Mouse (Mus musculus) CD4-positive, CD25-positive, alpha-beta regulatory T cell, adult 2 months (primary cell): ENCODE measurements around the gene Sphk1.
A peak's percentile ranks its signal among the peaks of the same experiment; 100 is the strongest.

Source experiments
- DNase-seq: peaks from one replicate; pipeline ENCODE4 v3.0.0-alpha.2; 2012; ENCODE audit warnings: low read depth, low spot score

The Sphk1 gene

DNA sequence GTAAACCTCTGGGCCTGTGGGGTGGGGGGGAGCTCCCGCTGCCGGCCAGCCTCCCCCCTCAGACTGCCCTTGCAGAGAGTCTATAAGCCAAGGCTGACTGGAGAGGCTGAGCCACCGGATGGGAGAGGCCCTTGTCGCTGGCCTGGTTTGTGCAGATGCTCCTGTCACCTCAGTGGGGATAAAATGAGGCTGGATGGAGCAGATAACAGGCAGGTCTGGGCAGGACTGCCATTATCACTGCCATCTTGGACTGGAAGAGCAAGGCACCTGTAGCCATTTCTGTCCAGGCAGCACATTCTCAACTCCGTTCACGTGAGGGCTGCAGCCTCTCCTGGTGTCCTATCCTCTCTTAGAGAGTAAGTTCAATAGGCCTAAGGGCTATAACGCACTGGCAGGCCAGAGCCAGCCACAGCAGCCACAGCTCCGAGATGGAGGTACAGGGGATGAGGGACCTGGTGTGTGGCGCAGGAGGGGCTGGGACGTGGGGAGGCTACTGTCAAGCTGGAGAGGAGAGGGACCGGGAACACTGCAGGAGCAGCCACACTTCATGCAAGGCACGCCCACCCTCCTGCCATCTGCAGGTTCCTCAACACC, 7.5 kb downstream of the Sphk1 start:
- DNase-seq, result no peak

DNA sequence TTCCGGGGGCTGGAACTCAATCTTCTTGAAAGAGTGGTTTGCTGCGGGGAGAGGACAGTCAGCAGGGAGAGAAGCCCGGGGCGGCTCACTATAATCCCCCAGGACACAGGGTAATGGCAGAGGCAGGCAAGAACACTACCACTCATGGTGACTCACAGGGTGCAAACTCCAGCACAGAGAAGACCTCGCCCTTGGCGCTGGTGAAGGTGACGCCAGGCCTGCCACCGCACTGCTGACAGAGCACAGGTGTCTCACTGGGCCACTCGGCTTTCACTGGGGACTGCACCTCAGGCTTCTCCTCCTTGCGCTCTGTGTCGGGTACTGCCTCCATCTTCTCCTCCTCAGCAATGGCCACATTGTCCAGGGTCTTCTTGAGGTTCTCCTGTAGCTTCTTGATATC, 10.5 kb downstream of the Sphk1 start:
- no peak for DNase-seq

DNA sequence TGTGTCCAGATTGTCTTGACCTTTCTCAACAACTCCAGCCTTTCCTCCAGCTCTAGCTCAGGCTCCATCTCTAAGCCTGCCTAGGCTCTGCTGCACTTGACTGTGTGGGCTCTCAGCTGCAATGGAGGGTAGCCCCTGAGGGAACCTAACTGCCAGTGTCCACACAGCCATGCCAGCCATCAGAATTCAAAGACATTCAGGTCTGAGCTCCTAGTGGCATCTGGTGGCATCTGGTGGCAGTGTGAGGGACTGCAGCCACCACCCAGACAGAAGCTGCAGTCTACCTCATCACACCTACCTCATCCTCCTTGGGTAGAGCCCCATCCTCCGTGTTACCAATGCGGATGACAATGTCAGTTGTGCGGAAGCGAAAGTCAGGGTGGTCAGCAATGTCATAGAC, 12.4 kb downstream of the Sphk1 start:
- peak; percentile 53 for DNase-seq

DNA sequence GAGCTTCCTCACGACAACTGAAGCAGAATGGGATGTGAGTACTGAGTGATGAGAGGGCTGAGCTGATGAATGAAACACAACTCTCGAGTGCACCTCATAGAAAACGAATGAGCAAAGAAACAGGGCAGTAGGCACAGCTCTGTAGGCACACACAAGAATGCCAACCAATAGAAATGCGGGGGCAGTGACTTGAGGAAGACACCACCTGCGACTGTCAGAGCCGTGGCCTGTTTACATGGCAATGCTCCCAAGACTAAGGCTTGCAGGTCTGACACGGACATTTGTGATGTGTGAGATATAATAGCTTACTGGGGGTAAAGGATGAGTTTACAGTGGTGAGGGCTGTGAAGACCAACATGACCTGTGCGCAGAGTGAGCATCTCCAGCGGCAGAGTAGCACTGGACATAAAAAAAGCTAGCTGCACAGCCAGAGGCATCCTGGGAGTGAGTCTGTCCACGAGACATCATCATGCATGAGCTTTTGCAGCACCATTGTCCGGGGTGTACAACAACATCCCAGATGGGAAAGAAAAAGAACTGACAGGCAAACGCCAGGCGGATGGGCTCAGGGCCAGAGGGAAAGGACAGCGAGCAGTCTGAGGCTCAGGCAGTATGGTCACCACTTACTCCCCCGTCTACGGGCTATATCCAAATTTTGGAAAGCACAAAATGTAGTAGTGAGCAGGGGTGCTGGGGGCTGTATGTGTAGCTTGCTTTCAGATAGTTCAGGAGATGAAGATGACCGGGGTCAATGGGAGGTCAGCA, 16.8 kb downstream of the Sphk1 start:
- no peak for DNase-seq

DNA sequence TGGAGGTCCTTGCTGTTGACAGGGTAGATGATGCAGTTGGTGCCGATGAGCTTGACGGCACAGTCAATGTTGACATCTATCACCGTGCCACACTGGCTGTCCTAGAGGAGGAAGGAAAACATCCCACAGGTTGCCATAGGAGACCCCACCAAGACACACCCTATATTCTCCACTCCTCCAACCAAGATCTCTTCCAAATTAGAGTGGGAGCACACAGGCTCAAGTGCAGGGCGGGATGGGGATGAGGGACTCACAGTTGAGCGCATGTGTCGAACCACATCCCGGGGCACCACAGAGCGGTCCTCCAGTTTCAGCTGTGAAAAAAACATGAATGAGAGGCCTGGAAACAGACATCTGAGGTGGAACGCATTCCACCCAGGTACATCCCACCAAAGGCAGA, 18.1 kb downstream of the Sphk1 start:
- DNase-seq, result no peak

DNA sequence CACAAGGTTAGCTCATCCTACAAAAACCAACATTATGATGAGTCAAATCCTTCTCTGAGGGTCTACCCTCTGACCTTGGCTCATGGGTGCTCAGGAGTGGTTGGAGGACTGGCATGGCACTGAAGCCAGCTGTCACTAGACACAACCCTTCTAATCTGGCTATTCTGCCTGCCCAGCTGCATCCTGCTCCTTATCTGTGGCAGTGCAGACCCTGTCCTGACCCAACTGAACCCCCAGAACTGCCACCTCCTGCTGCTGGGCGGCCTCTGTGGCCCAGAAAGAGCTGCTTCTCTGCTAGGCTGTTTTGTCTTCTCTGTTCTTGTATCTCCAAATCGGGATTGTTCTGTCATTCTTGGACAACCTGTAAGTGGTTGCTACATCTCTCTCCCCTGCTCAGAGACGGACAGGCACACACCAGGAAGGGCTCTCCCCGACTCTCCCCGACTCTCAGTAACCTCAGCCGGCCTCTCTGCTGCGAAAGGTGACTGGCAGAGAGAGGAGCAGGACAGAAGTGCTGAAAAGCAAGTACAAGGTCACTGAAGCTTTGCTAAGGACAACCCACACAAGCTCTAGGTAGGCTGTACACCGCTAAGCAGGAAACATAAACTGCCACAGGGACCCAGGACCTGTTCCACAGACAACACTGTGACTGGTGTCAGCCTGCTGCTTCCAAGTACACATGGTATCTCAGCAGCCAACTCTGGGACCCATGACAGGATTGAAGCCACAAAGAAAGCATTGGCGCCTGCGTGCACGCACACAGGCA, 18.7 kb downstream of the Sphk1 start:
- DNase-seq, result no peak

DNA sequence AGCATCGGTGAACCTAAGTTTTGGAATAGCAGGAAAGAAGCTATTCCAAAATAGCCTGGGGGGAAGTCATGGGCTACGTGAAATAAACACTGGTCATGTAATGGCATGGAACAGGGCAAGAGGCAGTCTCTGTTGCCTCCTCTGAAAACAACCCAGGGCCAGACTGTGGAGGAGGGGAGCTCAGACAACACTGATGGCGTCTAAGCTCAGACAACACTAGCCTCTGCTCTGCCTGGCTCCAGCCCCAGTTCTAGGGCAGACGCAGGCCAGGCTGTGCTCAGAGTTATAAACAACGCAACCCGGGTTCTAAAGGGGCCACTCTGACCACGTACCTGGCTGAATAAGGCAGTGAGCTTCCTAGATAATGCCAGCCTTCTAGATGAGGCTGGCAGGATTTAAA, 20.0 kb downstream of the Sphk1 start:
- no peak for DNase-seq

DNA sequence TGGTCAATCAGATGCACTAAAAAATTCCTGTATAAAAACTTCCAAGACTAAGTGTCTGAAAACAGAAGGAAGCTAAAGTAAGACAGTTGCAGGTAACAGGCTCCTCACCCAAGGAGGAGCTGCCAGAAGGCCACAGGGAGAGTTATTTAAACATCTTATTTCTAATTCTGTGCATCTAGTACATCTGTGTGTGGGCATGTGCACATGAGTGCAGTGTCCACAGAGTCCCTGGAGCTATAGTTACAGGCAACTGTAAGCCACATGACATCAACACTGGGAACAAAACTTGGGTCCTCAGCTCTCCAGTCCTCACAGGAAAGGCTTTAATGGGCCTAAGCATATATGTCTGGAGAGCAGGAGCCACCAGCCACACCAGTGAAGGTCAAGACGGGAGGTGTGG, 21.5 kb downstream of the Sphk1 start:
- no peak for DNase-seq

DNA sequence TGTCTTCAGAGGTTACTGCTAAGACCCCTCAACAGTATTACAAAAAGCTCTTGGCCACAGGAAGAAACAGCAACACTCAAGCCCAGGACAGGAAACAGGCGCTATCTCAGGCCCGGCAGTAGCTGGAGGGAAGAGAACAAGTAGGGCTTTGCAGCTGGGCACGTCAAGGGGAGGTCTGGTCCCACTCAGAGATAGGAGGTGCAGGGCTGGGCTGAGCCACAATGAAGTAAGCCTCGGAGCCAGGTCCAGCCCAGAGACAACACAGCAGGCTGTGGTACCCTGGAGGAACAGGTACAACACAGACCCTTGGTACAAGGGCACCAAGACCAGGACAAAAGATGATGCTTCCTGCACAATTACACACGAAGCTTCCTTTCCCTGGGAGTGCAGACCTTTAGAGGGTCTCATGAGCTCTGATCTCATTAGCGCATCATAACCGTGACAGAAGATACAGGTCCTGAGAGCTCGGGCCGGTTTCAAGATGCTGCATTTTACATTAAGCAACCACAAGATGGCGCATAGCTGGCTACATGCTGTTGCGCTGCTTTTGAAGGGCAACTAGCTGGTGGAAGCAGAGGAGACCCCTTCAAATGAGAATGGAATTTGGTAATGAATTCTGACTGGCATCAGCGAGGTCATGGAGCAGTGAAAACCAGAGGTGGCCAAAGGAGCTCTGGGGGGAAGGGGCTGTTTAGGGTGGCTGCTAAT, 23.6 kb downstream of the Sphk1 start:
- peak; percentile 77 for DNase-seq

DNA sequence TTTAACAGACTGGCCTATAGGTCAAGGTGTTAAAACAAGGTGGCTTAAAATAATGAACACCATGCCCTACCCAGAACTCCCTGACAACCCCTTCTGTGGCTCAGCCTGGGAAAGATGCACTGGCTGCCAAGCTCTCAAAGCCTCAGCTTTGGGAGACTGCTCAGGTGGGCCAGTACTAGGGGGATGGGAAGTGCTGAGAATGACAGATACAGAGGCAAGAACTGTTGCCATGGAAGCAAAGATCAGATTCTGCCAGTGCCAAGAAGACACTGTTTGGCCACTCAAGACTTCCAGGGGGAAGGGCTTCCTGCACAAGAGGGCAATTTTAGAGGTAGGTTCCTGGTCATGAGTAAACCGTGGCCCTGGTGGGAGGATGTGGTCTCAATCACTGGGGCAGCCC, 24.8 kb downstream of the Sphk1 start:
- DNase-seq, result no peak

DNA sequence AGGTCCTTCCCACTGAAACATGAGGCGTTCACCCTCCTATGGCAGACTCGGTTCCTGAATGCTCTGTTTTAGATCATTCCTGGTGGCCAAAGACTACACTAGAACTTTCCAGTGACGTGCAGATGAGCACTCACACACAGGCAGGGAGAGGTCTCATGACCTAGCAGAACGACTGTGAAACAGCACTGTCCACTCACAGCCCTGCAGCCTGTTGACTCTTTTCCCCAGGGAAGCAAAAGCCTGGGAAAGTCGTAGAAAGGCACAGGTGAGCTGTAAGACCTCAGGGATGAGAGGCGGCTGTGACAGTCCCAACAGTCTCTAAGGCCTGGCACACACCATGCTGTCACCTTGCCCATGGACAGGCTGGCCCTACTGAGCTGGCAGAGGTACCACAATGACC, 25.6 kb downstream of the Sphk1 start:
- DNase-seq, result no peak

DNA sequence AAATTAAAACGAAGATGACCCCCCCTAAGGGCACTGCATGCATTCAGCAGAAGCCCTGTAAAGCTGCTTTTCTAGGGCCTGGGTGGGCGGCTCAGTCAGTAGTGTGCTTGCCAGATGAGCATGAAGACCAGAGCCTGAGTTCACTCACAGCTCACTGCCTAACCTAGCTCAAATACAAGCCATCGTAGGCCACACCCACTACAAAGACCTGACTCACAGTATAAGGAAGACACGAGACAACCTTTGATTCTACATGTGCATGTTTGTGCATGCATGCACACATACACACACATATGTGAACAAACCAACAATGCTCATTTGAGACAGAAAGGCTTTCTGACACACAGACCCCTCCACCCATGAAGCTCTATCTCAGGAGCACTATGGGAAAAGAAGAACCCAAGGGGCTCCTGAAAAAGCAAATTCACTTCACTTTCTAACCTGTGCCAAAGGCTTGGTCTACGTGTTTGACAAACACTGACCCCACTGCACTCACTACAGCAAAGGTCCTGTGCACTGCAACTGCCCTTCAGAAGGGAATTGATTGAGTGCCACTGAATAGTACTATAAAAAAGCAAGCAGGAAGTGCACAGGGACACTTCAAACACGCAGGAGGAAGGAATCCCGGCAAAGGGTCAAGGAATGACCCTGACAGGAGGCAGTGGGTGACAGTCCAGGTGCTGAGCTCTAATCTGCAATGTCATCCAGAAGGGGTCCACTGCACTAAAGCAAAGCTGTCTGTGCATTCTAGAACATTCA, 34.7 kb downstream of the Sphk1 start:
- DNase-seq, result no peak

DNA sequence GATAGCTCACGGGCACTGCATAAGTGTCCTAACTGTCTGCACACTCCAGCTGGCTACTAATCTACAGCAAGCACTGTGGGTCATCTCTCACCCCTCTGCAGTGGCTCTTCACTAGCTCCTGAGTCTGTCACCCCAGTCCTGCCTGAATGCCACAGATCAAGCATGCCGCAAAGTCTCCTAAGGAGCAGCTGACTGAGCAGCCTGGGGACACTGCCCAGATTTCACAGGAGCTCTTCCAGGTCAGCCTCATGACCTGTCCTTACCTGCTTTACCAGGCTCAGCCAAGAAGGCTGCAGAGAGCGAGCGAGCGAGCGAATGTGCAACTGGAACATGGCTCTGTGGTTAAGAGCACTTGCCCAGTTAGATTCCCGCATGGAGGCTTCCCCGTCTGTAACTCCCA, 36.8 kb downstream of the Sphk1 start:
- DNase-seq, result no peak

DNA sequence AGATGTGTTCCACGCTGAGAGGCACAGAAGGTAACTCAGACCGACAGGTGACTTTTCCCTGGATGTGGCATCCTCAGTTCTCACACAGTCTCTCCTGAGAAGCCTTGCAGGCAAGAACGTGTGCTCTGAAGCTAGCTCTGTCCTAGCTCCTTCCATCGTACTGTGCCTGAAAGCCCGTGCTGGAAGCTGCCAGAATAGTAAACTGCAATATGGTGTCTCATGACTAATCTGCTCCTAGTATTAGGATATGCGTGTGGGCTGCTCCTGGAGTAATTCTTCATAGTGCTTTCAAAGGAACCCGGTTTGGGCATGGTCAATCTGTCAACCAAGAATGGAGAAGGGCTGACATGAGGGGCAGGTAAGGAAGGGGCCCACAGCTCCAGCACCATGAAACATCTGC, 40.1 kb downstream of the Sphk1 start:
- DNase-seq, result no peak

DNA sequence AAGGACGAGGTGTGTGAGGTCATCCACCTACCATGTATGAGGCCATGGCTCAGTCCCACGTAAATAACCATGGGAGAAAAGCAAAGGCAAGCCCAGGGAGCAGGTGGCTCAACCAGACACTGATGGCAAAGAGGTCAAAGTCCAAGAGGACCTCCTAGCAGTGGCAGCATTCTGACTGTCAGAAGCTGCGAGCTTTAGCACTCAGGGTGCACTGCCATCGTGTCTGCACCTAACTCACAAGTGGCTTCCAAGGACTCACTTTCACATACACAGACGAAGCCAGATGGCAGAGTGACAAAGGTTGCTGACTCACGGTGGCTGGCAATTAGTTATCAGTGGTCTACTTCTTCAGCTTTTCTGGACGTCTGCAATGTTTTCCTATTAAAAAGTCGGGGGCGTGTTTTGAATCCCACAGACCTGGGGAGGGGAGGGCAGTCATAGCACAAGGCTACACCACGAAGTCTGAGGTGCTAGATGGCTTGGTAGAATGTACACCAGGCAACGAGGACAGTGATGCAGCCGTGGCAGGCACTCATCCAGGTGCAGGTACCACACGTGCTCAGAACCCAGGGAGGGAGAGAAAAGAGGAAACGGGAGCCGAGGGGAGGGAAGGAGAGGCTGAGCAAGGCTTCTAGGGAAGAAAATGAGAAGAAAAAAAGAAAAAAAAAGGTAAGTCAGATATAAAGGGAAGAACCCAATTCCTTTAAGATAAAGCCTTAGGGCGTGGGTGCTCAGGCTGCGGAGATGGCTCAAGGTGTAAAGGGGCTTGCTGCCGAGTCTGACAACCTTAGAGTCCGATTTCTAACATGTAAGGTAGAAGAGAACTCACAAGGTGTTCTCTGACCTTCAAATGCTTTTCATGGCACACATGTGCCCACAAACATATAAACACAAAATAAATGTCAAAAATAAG, 41.3 kb downstream of the Sphk1 start:
- no peak for DNase-seq

DNA sequence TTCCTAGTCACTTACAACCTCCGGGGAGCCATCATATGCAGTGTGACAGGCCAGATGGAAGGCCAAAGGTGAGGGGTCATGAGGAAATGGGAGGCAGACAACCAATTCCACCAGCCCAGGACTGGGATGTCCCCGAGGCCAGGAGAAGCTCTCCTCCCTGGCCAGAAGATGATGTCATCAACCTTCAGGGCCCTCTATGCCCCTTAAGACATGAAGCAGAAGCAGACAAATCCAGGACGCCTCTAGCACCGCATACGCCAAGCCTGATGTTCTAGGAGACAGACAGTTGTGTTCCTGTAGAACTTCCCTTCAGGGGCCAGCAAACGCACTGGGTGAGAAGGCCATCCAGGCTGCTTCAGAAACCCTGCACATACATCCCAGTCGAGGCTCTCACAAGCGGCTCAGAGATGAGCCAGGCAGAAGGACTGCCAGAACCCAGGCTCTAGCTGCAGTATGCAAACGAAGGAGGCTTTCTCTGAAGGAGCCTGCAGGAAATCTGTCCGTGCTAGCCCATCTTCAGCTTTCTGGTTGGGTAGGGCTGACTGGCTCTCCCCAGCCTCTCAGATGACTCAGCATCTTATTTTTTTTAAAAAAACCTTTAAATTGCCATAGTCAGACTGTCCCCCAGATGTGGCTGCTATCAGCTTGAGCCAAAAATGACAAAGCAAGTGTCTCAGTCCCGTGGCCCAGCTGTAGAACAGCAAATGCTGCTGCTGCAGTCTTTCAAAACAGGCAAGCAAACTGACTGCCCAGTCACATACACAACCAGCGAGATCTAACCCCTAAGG, 42.2 kb downstream of the Sphk1 start:
- DNase-seq, result no peak

DNA sequence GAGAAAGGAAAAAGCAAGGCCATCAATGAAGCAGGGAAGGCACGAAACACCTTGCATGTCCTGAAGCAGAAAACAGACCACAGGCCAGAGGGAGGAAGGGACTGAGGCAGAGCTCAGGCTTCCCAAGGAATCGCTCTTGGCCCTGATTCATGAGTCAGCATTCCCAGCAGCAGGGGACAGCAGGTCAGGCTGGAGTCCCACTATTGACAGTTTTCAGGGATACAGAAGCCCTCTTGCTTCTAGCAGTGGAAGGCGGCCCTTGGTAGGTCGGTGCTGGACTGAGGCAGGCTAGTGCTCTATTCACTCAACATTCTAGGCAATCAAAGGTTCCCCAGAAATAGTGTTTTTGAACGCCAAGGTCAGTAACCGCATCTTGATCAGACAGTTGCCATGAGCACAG, 43.8 kb downstream of the Sphk1 start:
- DNase-seq, result no peak

DNA sequence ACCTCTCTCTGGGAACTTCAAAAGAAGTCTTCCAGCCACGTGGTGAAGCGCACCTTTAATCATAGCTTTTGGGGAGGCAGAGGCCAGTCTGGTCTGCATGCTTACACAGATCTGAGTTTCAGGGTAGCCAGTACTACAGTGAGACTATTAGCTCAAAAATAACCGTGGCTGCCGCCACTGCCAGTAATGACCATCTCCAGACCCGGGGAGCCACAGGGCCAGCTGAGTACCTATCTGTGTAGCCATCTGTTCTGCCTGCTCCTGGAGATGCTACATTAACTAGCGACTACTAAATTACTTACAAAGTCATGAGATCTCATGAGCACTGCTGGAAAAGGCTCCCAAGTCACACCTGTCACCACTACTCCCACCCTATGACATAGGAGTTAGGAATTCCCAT, 44.3 kb downstream of the Sphk1 start:
- no peak for DNase-seq

DNA sequence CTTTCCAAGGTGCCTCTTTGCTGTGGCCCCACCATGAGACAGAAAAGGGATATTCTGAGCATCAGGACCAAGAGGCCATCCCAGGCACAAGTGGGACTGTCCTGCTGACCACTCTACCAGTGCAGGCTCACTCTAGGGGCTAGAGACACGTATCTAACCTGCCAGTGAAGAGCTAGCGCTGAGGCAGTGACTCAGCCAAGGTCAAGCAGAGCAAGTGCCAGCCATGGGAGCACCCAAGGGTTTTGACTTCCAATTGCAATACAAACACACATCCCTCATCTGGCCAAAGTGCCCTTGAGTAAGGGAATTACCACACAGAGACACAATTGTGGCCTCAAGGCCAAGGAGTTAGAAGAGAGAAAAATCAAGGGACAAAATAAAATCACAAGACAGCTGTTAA, 44.7 kb downstream of the Sphk1 start:
- DNase-seq, result no peak

DNA sequence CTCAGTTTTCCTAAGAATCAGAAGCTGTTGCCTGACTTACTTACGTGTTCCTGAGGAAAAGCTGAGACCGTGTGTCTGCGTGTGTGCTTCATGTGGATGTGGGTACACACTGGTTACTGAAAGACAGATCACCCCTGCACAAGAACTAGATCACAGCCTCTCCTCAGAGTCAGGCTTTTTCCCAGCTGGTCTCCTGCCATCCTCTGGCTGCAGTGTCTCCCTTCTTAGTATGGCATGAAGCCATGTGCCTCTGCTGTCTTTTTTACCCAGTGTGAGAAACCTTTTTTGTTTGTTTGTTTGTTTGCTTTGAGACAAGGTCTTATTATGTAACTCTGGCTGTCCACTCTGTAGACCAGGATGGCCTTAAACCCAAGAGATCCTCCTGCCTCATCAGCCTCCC, 48.6 kb downstream of the Sphk1 start:
- no peak for DNase-seq
